Mouse (Mus musculus) hindbrain, embryonic 16.5 days (tissue): ENCODE measurements at regions not wholly inside any gene's neighbourhood (a gene's known extent, or its start where the extent isn't known, plus 50 kb on each side); places are given as distances from the start of the nearest gene placed in this dataset.

Experiments used
- ATAC-seq: fragments of 200-750 bp; cut with Nextera tagmentation; 2 replicates; pipeline ENCODE4 v1.8.0; 2017; ENCODE audit warnings: moderate TSS enrichment, moderate library complexity
- H3K27ac ChIP-seq: fragments of 300-500 bp; sonication (generic); 2 replicates; pipeline ENCODE4 v1.5.1; 2014; ENCODE audit warnings: low read depth, mild to moderate bottlenecking, control low read depth, low read length, moderate library complexity
- H3K27me3 ChIP-seq: fragments of 300-500 bp; sonication (generic); replicated peaks from 2 replicates; pipeline ENCODE4 v1.6.1; 2014; ENCODE audit warnings: low read length; ENCODE audit not compliant: control insufficient read depth, insufficient read depth
- H3K36me3 ChIP-seq: fragments of 300-500 bp; sonication (generic); 2 replicates; pipeline ENCODE4 v1.6.1; 2014; ENCODE audit warnings: mild to moderate bottlenecking, low read length, moderate library complexity, mixed read lengths; ENCODE audit not compliant: control insufficient read depth, insufficient read depth
- H3K4me1 ChIP-seq: fragments of 300-500 bp; sonication (generic); 2 replicates; pipeline ENCODE4 v1.6.1; 2014; ENCODE audit warnings: low read depth, low read length; ENCODE audit not compliant: control insufficient read depth, insufficient read depth
- H3K4me2 ChIP-seq: fragments of 300-500 bp; sonication (generic); 2 replicates; pipeline ENCODE4 v1.6.1; 2014; ENCODE audit warnings: mild to moderate bottlenecking, low read length, control low read depth, moderate library complexity
- H3K4me3 ChIP-seq: fragments of 300-500 bp; sonication (generic); 2 replicates; pipeline ENCODE4 v1.5.1; 2014; ENCODE audit warnings: mild to moderate bottlenecking, low read length, control low read depth, moderate library complexity
- H3K9ac ChIP-seq: fragments of 300-500 bp; sonication (generic); 2 replicates; pipeline ENCODE4 v1.6.1; 2014; ENCODE audit warnings: low read depth, mild to moderate bottlenecking, control low read depth, low read length, moderate library complexity
- H3K9me3 ChIP-seq: fragments of 300-500 bp; sonication (generic); 2 replicates; pipeline ENCODE4 v1.6.1; 2014; ENCODE audit warnings: mild to moderate bottlenecking, low read length, moderate library complexity; ENCODE audit not compliant: control insufficient read depth
- WGBS: fragments of 180-500 bp; shearing (Covaris S2); extraction: QIAGEN DNeasy Blood & Tissue Kit; methylation state at CpG from one replicate; pipeline ENCODE4 v1.1.7; 2014; 5-methylcytosine and 5-hydroxymethylcytosine counted together

- H3K27me3 ChIP-seq, result no peaks in the 10 kb centered on the region
- WGBS, result 79% methylated on average over 3 of the region's 3 CpGs
- no peaks in the 10 kb centered on the region for H3K36me3 ChIP-seq
- no peak overlapping the region for H3K27ac ChIP-seq
- no peak overlapping the region for H3K4me2 ChIP-seq
- no peaks in the 10 kb centered on the region for H3K9me3 ChIP-seq
- no peak overlapping the region for H3K4me3 ChIP-seq
- no peaks in the 10 kb centered on the region for H3K4me1 ChIP-seq
- ATAC-seq, result no peak
- no peak overlapping the region for H3K9ac ChIP-seq
Observed at GRCm38 (mm10) chr12:96154095-96154494, 462.1 kb downstream of the Flrt2 start.

GRCm38 (mm10) chr12:96167551-96167950, 475.5 kb downstream of the Flrt2 start:
- H3K36me3 ChIP-seq, result no peaks in the 10 kb centered on the region
- H3K27me3 ChIP-seq, result no peaks in the 10 kb centered on the region
- H3K27ac ChIP-seq, result no peak overlapping the region
- H3K4me1 ChIP-seq, result no peaks in the 10 kb centered on the region
- ATAC-seq, result no peak
- H3K9ac ChIP-seq, result no peak overlapping the region
- WGBS, result 75% methylated on average over 1 of the region's 1 CpGs
- no peak overlapping the region for H3K4me3 ChIP-seq
- H3K4me2 ChIP-seq, result no peak overlapping the region
- H3K9me3 ChIP-seq, result no peaks in the 10 kb centered on the region

- no peak for ATAC-seq
- WGBS, result 77% methylated on average over 1 of the region's 1 CpGs
- no peaks in the 10 kb centered on the region for H3K36me3 ChIP-seq
Observed at GRCm38 (mm10) chr12:96198928-96199327, 506.9 kb downstream of the Flrt2 start.

GRCm38 (mm10) chr12:96201855-96202254, 509.8 kb downstream of the Flrt2 start:
- Histone ChIP-seq H3K4me1 (no peaks in the 10 kb centered on the region), H3K9me3 (no peaks in the 10 kb centered on the region), H3K27ac (no peak overlapping the region), H3K9ac (no peak overlapping the region), H3K4me2 (no peak overlapping the region), H3K4me3 (no peak overlapping the region), H3K36me3 (no peaks in the 10 kb centered on the region), H3K27me3 (no peaks in the 10 kb centered on the region)
- 94% methylated on average over 1 of the region's 1 CpGs for WGBS
- ATAC-seq, result no peak

More at GRCm38 (mm10) chr12:96198928-96199327, 506.9 kb downstream of the Flrt2 start:
- no peak overlapping the region for H3K27ac ChIP-seq
- no peak overlapping the region for H3K4me2 ChIP-seq
- H3K9ac ChIP-seq, result no peak overlapping the region
- H3K4me3 ChIP-seq, result no peak overlapping the region
- H3K27me3 ChIP-seq, result no peaks in the 10 kb centered on the region
- no peaks in the 10 kb centered on the region for H3K4me1 ChIP-seq
- no peaks in the 10 kb centered on the region for H3K9me3 ChIP-seq

GRCm38 (mm10) chr12:96226446-96226845, 534.4 kb downstream of the Flrt2 start:
- Histone ChIP-seq H3K4me2 (no peak overlapping the region), H3K4me1 (no peaks in the 10 kb centered on the region), H3K4me3 (no peak overlapping the region), H3K27me3 (no peaks in the 10 kb centered on the region), H3K36me3 (no peaks in the 10 kb centered on the region), H3K27ac (no peak overlapping the region), H3K9me3 (no peaks in the 10 kb centered on the region), H3K9ac (no peak overlapping the region)
- no peak for ATAC-seq
- 71% methylated on average over 1 of the region's 1 CpGs for WGBS

GRCm38 (mm10) chr12:96228714-96229113, 536.7 kb downstream of the Flrt2 start:
- Histone ChIP-seq H3K27me3 (no peaks in the 10 kb centered on the region), H3K4me2 (no peak overlapping the region), H3K4me3 (no peak overlapping the region), H3K27ac (no peak overlapping the region), H3K9me3 (no peaks in the 10 kb centered on the region), H3K36me3 (no peaks in the 10 kb centered on the region), H3K4me1 (no peaks in the 10 kb centered on the region), H3K9ac (no peak overlapping the region)
- ATAC-seq, result no peak
- WGBS, result 92% methylated on average over 3 of the region's 3 CpGs

GRCm38 (mm10) chr12:96235510-96235909, 543.5 kb downstream of the Flrt2 start:
- Histone ChIP-seq H3K9ac (no peak overlapping the region), H3K4me1 (no peaks in the 10 kb centered on the region), H3K4me3 (no peak overlapping the region), H3K27me3 (no peaks in the 10 kb centered on the region), H3K9me3 (no peaks in the 10 kb centered on the region), H3K27ac (no peak overlapping the region), H3K36me3 (no peaks in the 10 kb centered on the region), H3K4me2 (no peak overlapping the region)
- WGBS, result 91% methylated on average over 1 of the region's 1 CpGs
- no peak for ATAC-seq

- no peaks in the 10 kb centered on the region for H3K27me3 ChIP-seq
- no peaks in the 10 kb centered on the region for H3K9me3 ChIP-seq
- H3K4me2 ChIP-seq, result no peak overlapping the region
- no peak overlapping the region for H3K27ac ChIP-seq
- no peak overlapping the region for H3K4me3 ChIP-seq
- 70% methylated on average over 3 of the region's 3 CpGs for WGBS
- no peak overlapping the region for H3K9ac ChIP-seq
- no peaks in the 10 kb centered on the region for H3K4me1 ChIP-seq
- H3K36me3 ChIP-seq, result no peaks in the 10 kb centered on the region
- no peak for ATAC-seq
Observed at GRCm38 (mm10) chr12:96235996-96236525, 544.0 kb downstream of the Flrt2 start.

- Histone ChIP-seq H3K4me1 (no peaks in the 10 kb centered on the region), H3K27ac (no peak overlapping the region), H3K27me3 (no peaks in the 10 kb centered on the region), H3K4me3 (no peak overlapping the region), H3K9me3 (no peaks in the 10 kb centered on the region), H3K4me2 (no peak overlapping the region), H3K36me3 (no peaks in the 10 kb centered on the region), H3K9ac (no peak overlapping the region)
- ATAC-seq, result no peak
- WGBS, result 55% methylated on average over 2 of the region's 2 CpGs
Observed at GRCm38 (mm10) chr12:96239642-96240041, 547.6 kb downstream of the Flrt2 start.

GRCm38 (mm10) chr12:96261978-96262377, 570.0 kb downstream of the Flrt2 start:
- Histone ChIP-seq H3K9me3 (no peaks in the 10 kb centered on the region), H3K9ac (no peak overlapping the region), H3K4me3 (no peak overlapping the region), H3K36me3 (no peaks in the 10 kb centered on the region), H3K27ac (no peak overlapping the region), H3K4me2 (no peak overlapping the region), H3K4me1 (no peaks in the 10 kb centered on the region), H3K27me3 (no peaks in the 10 kb centered on the region)
- WGBS, result 74% methylated on average over 4 of the region's 4 CpGs
- no peak for ATAC-seq
